Mouse (Mus musculus) liver, adult 2 months (tissue): ENCODE data around the gene Aox2. TPM values are rescaled to one million over a fixed set of nuclear protein-coding genes. Genes with fewer than 3 reads are reported as not detected.

Source experiments
- DNase-seq: peaks from one replicate; pipeline ENCODE4 v3.0.0-alpha.2; 2011; ENCODE audit warnings: low read depth, low spot score; ENCODE audit errors: extremely low read depth
- H3K27ac ChIP-seq: fragments of 200-500 bp; replicated peaks from 2 replicates; pipeline ENCODE4 v1.5.1; 2012; ENCODE audit warnings: low read depth, mild to moderate bottlenecking, control low read depth, inconsistent platforms, low read length; ENCODE audit not compliant: insufficient read depth
- H3K27me3 ChIP-seq: fragments of 200-500 bp; 2 replicates; pipeline ENCODE4 v1.6.1; 2012; ENCODE audit warnings: mild to moderate bottlenecking, moderate library complexity, low read length, inconsistent platforms; ENCODE audit not compliant: control insufficient read depth, insufficient read depth
- H3K36me3 ChIP-seq: fragments of 200-500 bp; 2 replicates; pipeline ENCODE4 v1.6.1; 2012; ENCODE audit warnings: low read length, inconsistent platforms; ENCODE audit not compliant: control insufficient read depth, insufficient read depth
- H3K4me1 ChIP-seq: fragments of 200-500 bp; 2 replicates; pipeline ENCODE4 v1.6.1; 2011; ENCODE audit warnings: low read length; ENCODE audit not compliant: control insufficient read depth, insufficient read depth
- H3K4me3 ChIP-seq: fragments of 200-500 bp; 2 replicates; pipeline ENCODE4 v1.5.1; 2011; ENCODE audit warnings: low read depth, mild to moderate bottlenecking, control low read depth, low read length, moderate library complexity; ENCODE audit not compliant: insufficient read depth
- H3K79me2 ChIP-seq: fragments of 200-500 bp; 2 replicates; pipeline ENCODE4 v1.6.1; 2012; ENCODE audit warnings: inconsistent platforms, mild to moderate bottlenecking, low read length, moderate library complexity; ENCODE audit not compliant: control insufficient read depth, insufficient read depth
- H3K9ac ChIP-seq: fragments of 200-500 bp; 2 replicates; pipeline ENCODE4 v1.6.1; 2012; ENCODE audit warnings: low read depth, mild to moderate bottlenecking, control low read depth, inconsistent platforms, low read length
- CTCF ChIP-seq: fragments of 200-500 bp; IDR thresholded peaks from 2 replicates; pipeline ENCODE4 v1.5.1; 2011; ENCODE audit warnings: low read depth, low read length, control low read depth
- POLR2A ChIP-seq: fragments of 200-500 bp; IDR thresholded peaks from 2 replicates; pipeline ENCODE4 v1.6.1; 2011; ENCODE audit warnings: low read length, control low read depth; ENCODE audit not compliant: insufficient read depth; ENCODE audit errors: extremely low read depth
- WGBS: fragments of 180-500 bp; shearing (Covaris S2); methylation state at CpG from one replicate; pipeline ENCODE4 v1.1.7; 2018; 5-methylcytosine and 5-hydroxymethylcytosine counted together
- polyA plus RNA-seq: library from polyadenylated mRNA; depleted of rRNA; stranded (reverse); fragments of >200 nt; gene quantifications from 2 replicates; pipeline ENCODE4 v1.2.3, GENCODE M21; 2012
- total RNA-seq: library from RNA; depleted of rRNA; stranded (reverse); fragments of >200 nt; gene quantifications from 2 replicates; pipeline ENCODE4 v1.2.3, GENCODE M21; 2014

Aox2 gene
- total and polyA plus RNA-seq, 2 experiments = under 0.01 TPM; not detected in 1

DNA sequence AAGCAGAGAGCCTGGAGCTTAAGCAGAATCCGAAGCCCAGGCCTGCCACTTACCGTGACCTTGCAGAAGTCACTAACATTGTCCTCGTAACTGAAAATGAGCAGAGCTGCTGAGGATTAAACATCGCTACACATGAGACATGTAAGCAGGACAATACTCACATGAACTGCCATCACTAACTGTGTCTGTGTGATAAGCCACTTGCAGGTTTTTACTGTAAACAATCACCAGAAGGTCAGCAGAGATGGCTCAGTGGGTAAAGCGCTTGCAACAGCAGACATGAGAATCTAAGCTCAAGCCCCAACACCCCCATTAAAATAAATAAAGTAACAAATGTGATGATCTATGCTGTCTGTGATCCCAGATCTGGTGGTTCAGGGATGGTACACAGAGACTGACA is 39.7 kb upstream of the Aox2 start:
- Histone ChIP-seq H3K79me2 (no peaks in the 10 kb centered on the region), H3K27me3 (peaks cover 3% of the 10 kb centered on the region; the same call in 1 of the 2 replicates), H3K36me3 (no peaks in the 10 kb centered on the region), H3K4me3 (no peak overlapping the region), H3K4me1 (no peaks in the 10 kb centered on the region), H3K27ac (no peak overlapping the region), H3K9ac (no peak overlapping the region)
- no peak for TF ChIP-seq CTCF
- TF ChIP-seq POLR2A = no peak
- 82% methylated on average over 5 of the region's 5 CpGs for WGBS
- DNase-seq = no peak

DNA sequence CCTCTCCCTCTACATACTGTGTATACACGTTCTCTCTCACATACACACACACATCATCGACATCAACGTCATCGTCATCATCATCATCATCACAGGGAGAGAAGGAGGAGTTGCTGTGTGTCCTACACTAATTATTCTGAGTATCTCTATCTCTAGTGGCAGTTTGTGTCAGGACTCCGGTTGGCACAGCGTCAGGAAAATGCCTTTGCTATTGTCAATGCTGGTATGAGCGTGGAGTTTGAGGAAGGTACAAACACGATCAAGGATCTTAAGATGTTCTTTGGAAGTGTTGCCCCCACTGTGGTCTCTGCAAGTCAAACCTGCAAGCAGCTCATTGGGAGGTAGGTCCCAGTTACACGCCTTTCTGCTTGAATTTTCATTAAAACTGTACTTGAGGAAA is 39.2 kb upstream of the Aox2 start:
- DNase-seq = no peak
- Histone ChIP-seq H3K4me1 (no peaks in the 10 kb centered on the region), H3K36me3 (no peaks in the 10 kb centered on the region), H3K4me3 (no peak overlapping the region), H3K27me3 (peaks cover 3% of the 10 kb centered on the region; the same call in 1 of the 2 replicates), H3K9ac (no peak overlapping the region), H3K27ac (no peak overlapping the region), H3K79me2 (no peaks in the 10 kb centered on the region)
- no peak for TF ChIP-seq CTCF
- no peak for TF ChIP-seq POLR2A
- WGBS = 94% methylated on average over 9 of the region's 9 CpGs

DNA sequence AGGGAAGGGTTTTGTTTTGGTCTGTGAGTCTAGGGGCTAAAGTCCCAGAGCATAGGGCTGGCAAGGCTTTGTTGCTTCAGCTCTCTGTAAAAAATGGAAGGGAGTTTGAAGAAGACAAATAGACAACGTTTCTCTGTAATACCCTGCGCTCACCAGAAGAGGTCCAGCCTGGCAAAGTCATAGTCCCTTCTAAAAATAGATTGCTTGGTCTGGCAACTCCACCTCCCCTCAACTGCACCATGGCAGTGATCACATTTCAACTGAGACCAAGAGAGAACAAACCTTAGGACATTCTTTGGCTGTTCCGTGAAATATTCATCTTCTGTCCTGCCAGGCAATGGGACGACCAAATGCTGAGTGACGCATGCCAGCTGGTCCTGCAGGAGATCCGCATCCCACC is 37.8 kb upstream of the Aox2 start:
- Histone ChIP-seq H3K36me3 (no peaks in the 10 kb centered on the region), H3K4me1 (no peaks in the 10 kb centered on the region), H3K27me3 (peaks cover 3% of the 10 kb centered on the region; the same call in 1 of the 2 replicates), H3K4me3 (no peak overlapping the region), H3K9ac (no peak overlapping the region), H3K27ac (no peak overlapping the region), H3K79me2 (no peaks in the 10 kb centered on the region)
- WGBS = 71% methylated on average over 6 of the region's 6 CpGs
- TF ChIP-seq POLR2A (no peak), CTCF (no peak)
- DNase-seq = peak; percentile 2

DNA sequence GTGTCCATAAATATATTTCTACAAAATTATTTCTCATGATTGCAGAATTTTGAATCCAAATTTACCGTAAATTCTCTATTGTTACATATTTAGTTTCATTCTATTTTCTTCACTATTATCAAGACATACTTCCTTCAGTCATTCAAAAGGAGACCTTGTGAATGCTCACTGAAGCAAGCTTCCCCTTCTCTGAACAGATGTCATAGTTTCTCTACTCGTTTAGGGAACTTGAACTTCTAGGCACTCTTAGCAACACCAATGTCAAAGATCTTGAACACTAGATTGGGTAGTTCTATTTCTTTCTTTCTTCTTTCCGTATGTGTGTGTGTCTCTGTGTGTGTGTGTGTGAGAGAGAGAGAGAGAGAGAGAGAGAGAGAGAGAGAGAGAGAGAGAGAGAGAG is 33.6 kb upstream of the Aox2 start:
- Histone ChIP-seq H3K27ac (no peak overlapping the region), H3K27me3 (no peaks in the 10 kb centered on the region), H3K9ac (no peak overlapping the region), H3K36me3 (no peaks in the 10 kb centered on the region), H3K79me2 (no peaks in the 10 kb centered on the region), H3K4me1 (no peaks in the 10 kb centered on the region), H3K4me3 (no peak overlapping the region)
- DNase-seq = no peak
- no peak for TF ChIP-seq POLR2A
- TF ChIP-seq CTCF = no peak
- 65% methylated on average over 3 of the region's 3 CpGs for WGBS

DNA sequence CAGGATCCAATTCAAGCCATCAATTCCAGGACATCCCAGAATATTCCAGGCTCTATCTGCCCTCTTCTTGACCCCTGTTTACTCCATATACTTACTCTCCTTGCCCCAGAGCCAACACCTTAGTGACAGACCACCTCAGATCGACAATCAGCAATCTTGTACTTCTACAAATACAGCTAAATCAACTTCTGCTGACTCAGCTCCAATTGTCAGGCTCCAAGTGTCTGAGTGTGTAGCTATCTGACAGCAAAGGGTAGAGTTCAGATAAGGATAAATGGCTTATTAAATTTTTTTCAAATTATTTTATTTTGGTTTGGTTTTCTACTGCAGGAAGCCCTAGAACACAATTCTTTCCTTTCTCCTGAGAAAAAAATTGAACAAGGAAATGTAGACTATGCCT is 29.6 kb upstream of the Aox2 start:
- TF ChIP-seq POLR2A (no peak), CTCF (no peak)
- Histone ChIP-seq H3K9ac (no peak overlapping the region), H3K27me3 (no peaks in the 10 kb centered on the region), H3K4me3 (no peak overlapping the region), H3K4me1 (no peaks in the 10 kb centered on the region), H3K36me3 (no peaks in the 10 kb centered on the region), H3K79me2 (no peaks in the 10 kb centered on the region), H3K27ac (no peak overlapping the region)
- 65% methylated on average over 1 of the region's 1 CpGs for WGBS
- no peak for DNase-seq

DNA sequence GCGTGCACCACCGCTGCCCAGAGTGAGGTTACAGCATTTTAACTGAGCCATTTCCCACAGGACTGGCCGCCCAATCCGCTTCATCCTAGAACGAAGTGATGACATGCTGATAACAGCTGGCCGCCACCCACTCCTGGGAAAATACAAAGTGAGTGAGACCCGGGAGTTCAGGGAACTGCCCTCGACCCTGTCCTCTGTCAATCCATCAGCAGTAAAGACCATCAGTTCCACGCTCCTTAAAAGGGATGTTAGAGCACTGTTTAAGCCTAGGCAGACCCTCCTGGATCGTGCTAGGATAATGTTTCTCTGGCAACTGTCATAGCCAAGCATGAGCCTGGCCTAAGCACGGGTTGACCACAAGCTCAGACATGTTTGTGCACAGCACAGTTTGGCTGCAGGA is 24.7 kb upstream of the Aox2 start:
- Histone ChIP-seq H3K79me2 (no peaks in the 10 kb centered on the region), H3K36me3 (no peaks in the 10 kb centered on the region), H3K4me3 (no peak overlapping the region), H3K9ac (no peak overlapping the region), H3K27ac (no peak overlapping the region), H3K27me3 (no peaks in the 10 kb centered on the region), H3K4me1 (no peaks in the 10 kb centered on the region)
- 74% methylated on average over 11 of the region's 11 CpGs for WGBS
- TF ChIP-seq POLR2A (no peak), CTCF (no peak)
- DNase-seq = no peak
